Mouse (Mus musculus): ENCODE data around the gene Dnah6.

- TF ChIP-seq POLR2A (IDR thresholded peaks at IDR 0.05; ENCODE audit: control insufficient read depth, low read depth, low read length) (no peak), CTCF (IDR thresholded peaks at IDR 0.05; ENCODE audit: control insufficient read depth, insufficient read depth, insufficient replicate concordance, low read depth, low read length) (no peak)
These were observed 156.9 kb downstream of the Dnah6 start for GRCm38 (mm10) chr6:73064551-73064950.

Data from testis, adult 2 months (tissue).